Mouse (Mus musculus) T-cell, adult 2 months (primary cell): ENCODE measurements around the gene Celf2.
A peak's percentile ranks its signal among the peaks of the same experiment; 100 is the strongest.

Experiments
- DNase-seq: peaks from one replicate; pipeline ENCODE4 v3.0.0; 2022; ENCODE audit warnings: low spot score

The Celf2 gene

DNA sequence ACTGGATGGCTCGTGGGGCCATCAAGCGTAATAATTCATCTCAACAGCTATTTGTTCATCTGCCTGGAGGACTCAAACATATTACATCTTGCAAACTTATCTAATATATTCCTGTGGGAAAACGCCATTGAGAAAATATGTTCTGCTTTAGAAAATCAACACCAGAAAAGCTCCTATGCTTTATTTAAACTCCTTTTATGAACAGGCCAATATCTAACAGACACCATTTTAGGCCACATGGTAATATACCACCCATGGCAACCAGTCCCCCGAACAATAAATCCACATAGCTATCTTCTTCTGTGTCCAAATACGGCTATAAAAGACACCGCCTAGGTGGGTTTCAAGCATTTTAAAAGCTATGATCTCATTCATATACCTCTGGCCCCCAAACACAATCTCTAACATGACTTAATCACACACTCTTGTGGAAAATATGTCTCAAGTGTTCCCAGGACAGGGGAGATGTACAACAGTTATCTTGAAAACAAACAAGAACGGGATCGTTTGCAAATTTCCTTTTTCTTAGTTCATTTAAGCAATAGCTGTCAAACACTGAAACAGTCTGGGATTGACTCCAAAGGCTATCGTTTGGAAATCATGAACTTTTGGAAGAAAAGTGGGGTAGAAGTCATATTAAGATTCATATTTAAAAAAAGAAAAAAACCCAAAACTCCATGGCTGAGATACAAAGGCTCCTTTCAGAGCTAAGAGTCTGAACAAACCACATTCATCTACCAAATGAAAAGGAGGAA lies 639.2 kb downstream of the Celf2 start:
- DNase-seq: no peak

- no peak for DNase-seq
Measured at GRCm38 (mm10) chr2:6867297-6867696, 642.1 kb downstream of the Celf2 start.

DNA sequence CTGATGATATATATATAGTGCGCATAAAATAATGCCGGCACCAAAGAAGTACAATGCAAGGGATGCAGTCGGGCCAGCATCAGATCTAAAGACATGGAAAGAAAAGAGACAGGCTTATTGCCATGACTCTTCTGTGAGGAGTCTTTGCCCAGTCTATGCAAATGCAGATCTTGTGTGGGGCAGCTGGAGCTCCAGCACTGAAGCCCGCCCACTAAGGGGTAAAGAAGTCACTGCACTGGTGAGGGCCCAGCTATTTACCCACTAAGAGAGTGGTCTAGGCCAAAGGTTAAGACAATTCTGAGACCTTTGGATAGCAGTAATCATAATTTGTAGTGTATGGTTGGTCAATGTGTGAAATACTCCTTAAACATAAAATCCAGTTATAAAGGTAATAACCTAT lies 643.6 kb downstream of the Celf2 start:
- no peak for DNase-seq

GRCm38 (mm10) chr2:6850102-6850644 lies 659.2 kb downstream of the Celf2 start:
- DNase-seq: no peak

DNA sequence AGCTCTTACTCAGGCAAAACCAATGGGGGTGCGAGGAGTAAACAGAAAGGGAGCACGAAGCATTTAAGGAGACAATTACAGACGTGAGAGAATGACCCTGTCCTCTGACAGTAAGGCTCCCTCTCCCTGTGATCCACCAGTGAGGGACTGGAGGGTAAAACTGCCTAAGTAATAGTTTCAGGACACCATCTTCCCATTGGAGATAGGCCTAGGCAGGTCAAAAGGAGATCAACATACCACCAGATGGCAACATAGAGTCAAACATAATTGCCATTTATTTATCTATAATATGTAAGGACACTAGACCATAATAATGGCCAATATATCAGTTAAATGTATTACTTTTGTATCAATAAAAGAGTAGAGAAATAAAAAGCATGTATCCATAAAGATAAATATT lies 660.0 kb downstream of the Celf2 start:
- no peak for DNase-seq

GRCm38 (mm10) chr2:6830021-6830420 lies 679.3 kb downstream of the Celf2 start:
- no peak for DNase-seq

GRCm38 (mm10) chr2:6827583-6827982 lies 681.8 kb downstream of the Celf2 start:
- no peak for DNase-seq

- no peak for DNase-seq
Measured at GRCm38 (mm10) chr2:6823021-6823420, 686.3 kb downstream of the Celf2 start.

GRCm38 (mm10) chr2:6821593-6821992 lies 687.8 kb downstream of the Celf2 start:
- no peak for DNase-seq

DNA sequence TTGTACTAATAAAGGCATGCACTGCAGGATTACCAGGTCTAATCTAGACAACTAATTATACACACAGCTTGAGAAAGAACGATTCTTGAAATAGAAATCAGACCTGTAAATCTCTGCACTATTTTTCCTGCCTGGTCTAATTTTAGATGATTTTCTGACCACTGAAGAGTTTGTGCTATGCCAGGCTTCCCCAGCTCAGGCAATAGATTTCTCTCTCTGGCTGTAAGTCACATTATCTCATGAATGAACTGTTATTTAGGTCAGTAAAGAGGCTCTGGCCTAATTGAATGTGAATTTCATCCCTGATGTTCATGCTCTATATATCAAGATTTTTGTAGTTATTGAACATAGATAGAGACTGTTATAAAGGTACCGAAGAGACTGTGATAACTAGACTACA lies 694.1 kb downstream of the Celf2 start:
- no peak for DNase-seq

DNA sequence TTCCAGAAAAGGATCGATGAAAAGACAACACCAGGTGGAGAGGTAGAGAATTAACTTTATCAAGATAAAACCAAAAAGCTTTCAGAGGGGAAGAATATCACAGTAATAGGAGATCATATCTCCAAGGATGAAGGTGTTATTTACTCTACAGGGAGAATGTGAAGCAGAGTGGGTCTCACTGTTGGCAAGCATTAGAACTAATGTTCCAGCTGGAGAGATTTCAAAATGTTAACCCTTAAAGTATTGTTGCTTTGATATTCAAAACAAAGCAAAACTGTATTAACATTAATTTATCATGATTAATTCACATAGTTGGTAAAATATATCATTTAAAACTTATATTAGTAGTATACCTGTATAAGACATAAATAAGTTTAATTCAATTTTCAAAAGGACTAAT lies 700.6 kb downstream of the Celf2 start:
- DNase-seq: no peak

- no peak for DNase-seq
Measured at GRCm38 (mm10) chr2:6796754-6797153, 712.6 kb downstream of the Celf2 start.

- DNase-seq: no peak
Measured at GRCm38 (mm10) chr2:6795995-6796588, 713.3 kb downstream of the Celf2 start.

- no peak for DNase-seq
Measured at GRCm38 (mm10) chr2:6794858-6795257, 714.5 kb downstream of the Celf2 start.

DNA sequence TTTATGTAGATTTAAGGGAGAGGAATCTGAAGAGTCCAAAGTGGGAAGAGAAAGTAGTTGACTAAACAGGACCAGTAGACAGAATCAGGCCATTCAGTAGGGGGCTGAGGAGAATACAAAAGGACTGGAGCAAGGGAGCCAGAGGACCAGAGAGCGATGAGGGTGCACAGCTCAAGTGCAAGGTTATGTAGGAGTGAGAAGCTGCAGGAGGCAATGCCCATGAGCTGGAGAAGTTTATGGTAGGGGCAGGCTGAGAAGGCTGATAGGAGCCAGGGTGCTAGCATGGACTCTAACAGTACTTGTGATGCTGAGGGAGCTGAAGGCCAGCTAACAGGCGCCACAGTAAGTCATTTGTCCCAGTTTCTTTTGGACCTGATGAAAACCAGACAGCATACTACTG lies 718.5 kb downstream of the Celf2 start:
- no peak for DNase-seq

GRCm38 (mm10) chr2:6786494-6787144 lies 722.7 kb downstream of the Celf2 start:
- DNase-seq: peak; percentile 29

- no peak for DNase-seq
Measured at GRCm38 (mm10) chr2:6770214-6770613, 739.1 kb downstream of the Celf2 start.

- no peak for DNase-seq
Measured at GRCm38 (mm10) chr2:6762381-6762780, 747.0 kb downstream of the Celf2 start.

DNA sequence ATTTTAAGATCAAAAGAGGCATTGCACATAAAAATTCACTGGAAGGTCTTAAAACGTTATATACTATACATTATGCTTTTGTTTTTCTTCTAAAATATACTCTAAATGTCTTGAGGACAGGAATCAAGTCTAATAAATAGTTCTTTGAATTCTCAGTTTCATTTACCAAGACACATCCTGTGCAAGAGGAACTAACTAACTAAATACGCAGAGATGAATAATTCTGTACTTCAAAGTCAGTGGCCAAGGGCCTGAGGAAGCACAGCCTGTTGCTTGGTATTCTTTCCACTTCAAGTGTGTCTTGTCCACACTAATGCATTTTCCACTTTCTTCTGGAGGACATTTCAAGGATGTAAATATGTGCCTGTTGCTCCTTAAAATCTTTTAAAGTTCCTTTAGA lies 766.2 kb downstream of the Celf2 start:
- no peak for DNase-seq

- no peak for DNase-seq
Measured at GRCm38 (mm10) chr2:6739998-6740668, 769.2 kb downstream of the Celf2 start.

- no peak for DNase-seq
Measured at GRCm38 (mm10) chr2:6732026-6732425, 777.3 kb downstream of the Celf2 start.

GRCm38 (mm10) chr2:6730860-6731259 lies 778.5 kb downstream of the Celf2 start:
- DNase-seq: no peak

- no peak for DNase-seq
Measured at GRCm38 (mm10) chr2:6729984-6730383, 779.4 kb downstream of the Celf2 start.
